Mouse (Mus musculus) retina, embryonic 14.5 days (tissue): ENCODE data around the gene Stoml1.

Experiments
- DNase-seq: peaks from one replicate; pipeline ENCODE4 v3.0.0-alpha.2; 2015; ENCODE audit warnings: low spot score

The Stoml1 gene

GRCm38 (mm10) chr9:58253033-58253804 is at the start of gene Stoml1:
Gene Stoml1 (plus strand): TSS chr9:58253164.
- peak; percentile 94 for DNase-seq

- DNase-seq = peak; percentile 88
Measured at GRCm38 (mm10) chr9:58203516-58204447, 49.2 kb upstream of the Stoml1 start, which contains the start of the genes Islr and Islr2. Gene Islr (minus strand): TSS chr9:58204306. Gene Islr2 (minus strand): TSS chr9:58204319.

GRCm38 (mm10) chr9:58204448-58205000 is 48.4 kb upstream of the Stoml1 start:
- peak; percentile 95 for DNase-seq

GRCm38 (mm10) chr9:58206013-58206412 is 47.0 kb upstream of the Stoml1 start:
- DNase-seq = no peak

GRCm38 (mm10) chr9:58209462-58210303 is 43.3 kb upstream of the Stoml1 start:
- no peak for DNase-seq

- DNase-seq = no peak
Measured at GRCm38 (mm10) chr9:58210304-58210627, 42.7 kb upstream of the Stoml1 start.

GRCm38 (mm10) chr9:58213377-58213776 is 39.6 kb upstream of the Stoml1 start:
- DNase-seq = no peak

GRCm38 (mm10) chr9:58213865-58214264 is 39.1 kb upstream of the Stoml1 start:
- DNase-seq = no peak

- DNase-seq = no peak
Measured at GRCm38 (mm10) chr9:58214519-58215180, 38.3 kb upstream of the Stoml1 start.

- peak; percentile 73 for DNase-seq
Measured at GRCm38 (mm10) chr9:58216402-58216801, 36.6 kb upstream of the Stoml1 start.

GRCm38 (mm10) chr9:58218539-58218938 is 34.4 kb upstream of the Stoml1 start:
- no peak for DNase-seq

- DNase-seq = peak; percentile 69
Measured at GRCm38 (mm10) chr9:58220218-58220903, 32.6 kb upstream of the Stoml1 start.

- DNase-seq = no peak
Measured at GRCm38 (mm10) chr9:58224356-58224755, 28.6 kb upstream of the Stoml1 start.

GRCm38 (mm10) chr9:58225915-58226913 is 26.8 kb upstream of the Stoml1 start:
- DNase-seq = peak; percentile 80

- DNase-seq = no peak
Measured at GRCm38 (mm10) chr9:58228777-58229466, 24.0 kb upstream of the Stoml1 start.

- DNase-seq = no peak
Measured at GRCm38 (mm10) chr9:58231746-58232145, 21.2 kb upstream of the Stoml1 start.

GRCm38 (mm10) chr9:58232374-58232773 is 20.6 kb upstream of the Stoml1 start:
- no peak for DNase-seq

GRCm38 (mm10) chr9:58234502-58235015 is 18.4 kb upstream of the Stoml1 start:
- no peak for DNase-seq
